10 mouse cellular contexts compared by ENCODE assay signal in the genomic region with DNA sequence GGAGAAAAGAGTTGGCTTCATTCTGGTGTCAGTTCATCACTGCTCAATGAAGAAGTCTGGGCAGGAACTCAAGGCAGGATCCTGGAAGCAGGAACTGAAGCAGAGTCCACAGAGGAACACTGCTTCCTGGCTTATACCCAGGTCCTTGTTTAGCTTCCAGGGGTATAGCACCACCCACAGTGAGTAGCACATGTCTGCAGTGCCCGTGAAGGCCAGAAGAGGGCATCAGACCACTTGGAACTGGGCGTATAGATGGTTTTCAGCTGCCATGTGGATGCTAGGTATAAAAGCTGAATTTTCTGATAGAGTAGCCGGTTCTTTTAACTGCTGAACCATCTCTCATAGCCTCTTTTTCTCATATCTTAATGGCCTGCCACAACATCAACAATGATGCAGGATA.
DNase-seq lines count a peak whose midpoint lies in the region; ATAC-seq lines count a peak whose summit lies in the region.
"Had no signal": no experiment of that assay in that cellular context is flagged by ENCODE, and none has a peak within 500 bp of the region (broad histone marks: within the 10 kb centered on the region; RNA-seq: fewer than 3 reads in every experiment).

No protein-coding gene starts in this region.

- no peaks in the 10 kb centered on the region for H3K4me1 ChIP-seq in neural tube, embryonic 11.5 days (ENCODE audit: control insufficient read depth, insufficient read depth, low read length)
- H3K4me1 ChIP-seq: embryonic facial prominence, embryonic 12.5 days had no signal

- ATAC-seq in neural tube, embryonic 11.5 days (ENCODE audit: insufficient read depth, low FRiP score, low TSS enrichment) = no peak

- peak; percentile 13 for DNase-seq in gastrocnemius, adult 18-20 months (ENCODE audit: low spot score)
- no peak for DNase-seq in gastrocnemius, postnatal 25 days
- DNase-seq in 3T3-L1 (ENCODE audit: low read depth, low spot score) (peak; percentile 65), ZHBTc4 (ENCODE audit: low read depth, low spot score) (peak; percentile 86)
- peak; percentile 20 for DNase-seq in embryo, embryonic 11.5 days (ENCODE audit: low read depth, low spot score)
- DNase-seq in kidney, postnatal 25 days = peak; percentile 51 to 62
- peak; percentile 53 for DNase-seq in neural tube, embryonic 11.5 days (ENCODE audit: low spot score)
- no peak for DNase-seq in frontal cortex, postnatal 10 days (ENCODE audit: low spot score in 2 of 2)

- WGBS in neural tube, embryonic 11.5 days = 72% methylated on average over 3 of the region's 3 CpGs

- no peak overlapping the region for H3K4me3 ChIP-seq in neural tube, embryonic 11.5 days (ENCODE audit: low read depth, low read length)
- H3K4me3 ChIP-seq: embryonic facial prominence, embryonic 12.5 days had no signal

- H3K4me2 ChIP-seq in neural tube, embryonic 11.5 days (ENCODE audit: low read depth) = no peak overlapping the region
- H3K4me2 ChIP-seq: embryonic facial prominence, embryonic 12.5 days had no signal

- H3K36me3 ChIP-seq in neural tube, embryonic 11.5 days (ENCODE audit: control insufficient read depth, insufficient read depth, low read length) = peaks cover 8% of the 10 kb centered on the region; the same call in 1 of the 2 replicates

- no peak overlapping the region for H3K9ac ChIP-seq in neural tube, embryonic 11.5 days (ENCODE audit: low read length)
- H3K9ac ChIP-seq: embryonic facial prominence, embryonic 12.5 days had no signal

- H3K27me3 ChIP-seq in neural tube, embryonic 11.5 days (ENCODE audit: control insufficient read depth, insufficient read depth, low read length) = no peaks in the 10 kb centered on the region
- H3K27me3 ChIP-seq: embryonic facial prominence, embryonic 12.5 days had no signal

- H3K9me3 ChIP-seq in neural tube, embryonic 11.5 days (ENCODE audit: control insufficient read depth, low read length) = no peaks in the 10 kb centered on the region
- H3K9me3 ChIP-seq: embryonic facial prominence, embryonic 12.5 days had no signal

- no peak overlapping the region for H3K27ac ChIP-seq in neural tube, embryonic 11.5 days (ENCODE audit: low read depth, low read length)
- H3K27ac ChIP-seq: embryonic facial prominence, embryonic 12.5 days; macrophage had no signal

Comparison
In these comparisons a context has a peak if more than half of its experiments do, and no peak if none do; other contexts are left out.
1. DNase-seq: peak in gastrocnemius, adult 18-20 months (single experiment), 3T3-L1 (single experiment), ZHBTc4 (single experiment), embryo, embryonic 11.5 days (single experiment), kidney, postnatal 25 days (2 of 2) and neural tube, embryonic 11.5 days (single experiment); none in gastrocnemius, postnatal 25 days (single experiment) and frontal cortex, postnatal 10 days (0 of 2).